Mouse (Mus musculus) midbrain, embryonic 11.5 days (tissue): ENCODE results near the gene Plk5. TPM values are rescaled to one million over a fixed set of nuclear protein-coding genes. Genes with fewer than 3 reads are reported as not detected.

Source experiments
- ATAC-seq: fragments of 200-750 bp; cut with Nextera tagmentation; 2 replicates; pipeline ENCODE4 v1.8.0; 2017; ENCODE audit warnings: moderate TSS enrichment, moderate library complexity; ENCODE audit not compliant: low FRiP score
- DNase-seq: peaks from one replicate; pipeline ENCODE4 v3.0.0; 2015; ENCODE audit warnings: low spot score; ENCODE audit errors: missing footprints
- H3K27ac ChIP-seq: fragments of 300-500 bp; sonication (generic); 2 replicates; pipeline ENCODE4 v1.5.1; 2014; ENCODE audit warnings: low read depth, low read length
- H3K27me3 ChIP-seq: fragments of 300-500 bp; sonication (generic); 2 replicates; pipeline ENCODE4 v1.6.1; 2014; ENCODE audit warnings: mild to moderate bottlenecking, low read length, moderate library complexity, mixed read lengths; ENCODE audit not compliant: control insufficient read depth, insufficient read depth
- H3K36me3 ChIP-seq: fragments of 300-500 bp; sonication (generic); 2 replicates; pipeline ENCODE4 v1.6.1; 2014; ENCODE audit warnings: mild to moderate bottlenecking, low read length, moderate library complexity, mixed read lengths; ENCODE audit not compliant: control insufficient read depth, insufficient read depth
- H3K4me1 ChIP-seq: fragments of 300-500 bp; sonication (generic); 2 replicates; pipeline ENCODE4 v1.6.1; 2014; ENCODE audit warnings: low read length; ENCODE audit not compliant: control insufficient read depth, insufficient read depth
- H3K4me2 ChIP-seq: fragments of 300-500 bp; sonication (generic); 2 replicates; pipeline ENCODE4 v1.6.1; 2014; ENCODE audit warnings: mild to moderate bottlenecking, moderate library complexity
- H3K4me3 ChIP-seq: fragments of 300-500 bp; sonication (generic); 2 replicates; pipeline ENCODE4 v1.5.1; 2014; ENCODE audit warnings: low read depth, low read length
- H3K9ac ChIP-seq: fragments of 300-500 bp; sonication (generic); 2 replicates; pipeline ENCODE4 v1.6.1; 2014; ENCODE audit warnings: low read length
- H3K9me3 ChIP-seq: fragments of 300-500 bp; sonication (generic); 2 replicates; pipeline ENCODE4 v1.6.1; 2016; ENCODE audit warnings: low read length; ENCODE audit not compliant: control insufficient read depth
- WGBS: fragments of 180-500 bp; shearing (Covaris S2); extraction: QIAGEN DNeasy Blood & Tissue Kit; methylation state at CpG from one replicate; pipeline ENCODE4 v1.1.7; 2014; 5-methylcytosine and 5-hydroxymethylcytosine counted together
- polyA plus RNA-seq: library from polyadenylated mRNA; unstranded; fragments of >200 nt; fragmentation: Nextera tagmentation; extraction: Ambion mirVana; gene quantifications from 2 replicates; pipeline ENCODE4 v1.2.1, GENCODE M21; 2014

Plk5 gene
- polyA plus RNA-seq, 1 experiment from 2014 or later: 0.05 TPM

DNA sequence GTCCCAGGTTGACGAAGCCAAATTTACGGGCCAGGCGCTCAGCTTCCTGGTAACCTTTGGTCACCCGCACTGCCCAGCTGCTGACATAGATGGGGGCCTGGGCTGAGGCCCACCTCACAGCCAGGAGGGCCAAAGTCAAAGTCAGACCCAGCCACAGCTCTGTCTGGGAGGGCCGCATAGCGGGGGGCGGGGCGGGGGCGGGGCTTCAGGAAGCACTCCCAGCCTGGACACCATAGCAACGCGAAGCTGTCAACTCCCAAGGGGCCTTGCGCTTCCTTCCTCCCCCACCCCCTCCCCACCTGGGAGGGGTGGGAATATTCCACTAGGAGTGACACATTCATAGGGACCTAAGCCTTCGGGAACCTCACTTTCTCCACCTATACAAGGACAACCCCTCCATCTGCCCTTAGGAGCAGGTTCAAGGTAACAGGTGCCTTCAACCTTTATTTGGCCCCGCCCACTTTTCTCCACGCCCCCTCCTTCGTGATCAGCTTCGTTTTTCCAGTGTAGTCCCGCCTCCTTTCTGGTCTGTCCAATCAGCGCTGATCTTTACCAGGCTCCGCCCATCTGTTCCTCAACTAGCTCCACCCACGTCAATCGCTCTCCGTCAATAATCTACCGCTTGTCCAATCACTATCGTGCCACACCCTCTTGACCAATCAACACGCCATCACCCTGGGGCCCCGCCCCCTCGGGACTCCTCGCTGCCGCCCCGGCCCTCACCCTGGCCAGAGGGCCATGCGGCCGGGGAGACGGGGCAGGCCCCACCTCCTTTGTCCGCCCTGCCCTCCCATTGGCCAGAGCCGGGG is 26.8 kb upstream of the Plk5 start, which contains the start of the genes Pcsk4 and Reep6:
Pcsk4 (minus strand) TSS at position 226 of the 809 bp plus-strand sequence.
Reep6 (plus strand) TSS at position 681 of the 809 bp plus-strand sequence.
- no peak within 1 kb of the TSS for H3K27ac ChIP-seq
- peak within 1 kb of the TSS; percentile 35; the same call in 1 of the 2 replicates for H3K9ac ChIP-seq
- ATAC-seq (peak; percentile 97), DNase-seq (peak; percentile 99)
- no peaks in the 10 kb centered on the region for H3K36me3 ChIP-seq
- 3% methylated on average over 36 of the region's 36 CpGs for WGBS
- H3K4me3 ChIP-seq: peak within 1 kb of the TSS; percentile 41
- peaks cover 8% of the 10 kb centered on the region; the same call in 1 of the 2 replicates for H3K27me3 ChIP-seq
- H3K4me1 ChIP-seq: peaks cover 8% of the 10 kb centered on the region
- H3K9me3 ChIP-seq: no peaks in the 10 kb centered on the region
- peak within 1 kb of the TSS; percentile 63 for H3K4me2 ChIP-seq

DNA sequence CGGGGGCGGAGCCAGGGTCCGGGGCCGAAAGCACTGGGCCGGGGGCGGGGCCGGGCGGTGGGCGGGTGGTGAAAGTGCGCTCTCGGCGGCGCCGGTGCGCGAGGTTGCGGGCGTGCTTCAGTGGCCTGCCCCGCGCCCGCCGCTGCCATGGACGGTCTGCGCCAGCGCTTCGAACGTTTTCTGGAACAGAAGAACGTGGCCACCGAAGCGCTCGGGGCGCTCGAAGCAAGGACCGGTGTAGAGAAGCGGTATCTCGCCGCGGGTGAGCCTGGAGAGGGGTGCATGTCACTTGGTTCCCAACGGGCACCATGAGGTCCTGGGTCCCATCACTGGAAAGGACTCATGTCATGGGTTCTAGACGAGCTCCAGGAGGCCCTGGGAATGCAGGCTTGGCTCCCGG is 26.2 kb upstream of the Plk5 start:
- Histone ChIP-seq H3K9ac (peak overlapping the region; percentile 35; the same call in 1 of the 2 replicates), H3K27me3 (peaks cover 6% of the 10 kb centered on the region; the same call in 1 of the 2 replicates), H3K4me3 (peak overlapping the region; percentile 41), H3K4me1 (peaks cover 8% of the 10 kb centered on the region), H3K27ac (no peak overlapping the region), H3K4me2 (peak overlapping the region; percentile 63), H3K36me3 (no peaks in the 10 kb centered on the region), H3K9me3 (no peaks in the 10 kb centered on the region)
- ATAC-seq: no peak
- DNase-seq: no peak
- WGBS: 1% methylated on average over 41 of the region's 41 CpGs

DNA sequence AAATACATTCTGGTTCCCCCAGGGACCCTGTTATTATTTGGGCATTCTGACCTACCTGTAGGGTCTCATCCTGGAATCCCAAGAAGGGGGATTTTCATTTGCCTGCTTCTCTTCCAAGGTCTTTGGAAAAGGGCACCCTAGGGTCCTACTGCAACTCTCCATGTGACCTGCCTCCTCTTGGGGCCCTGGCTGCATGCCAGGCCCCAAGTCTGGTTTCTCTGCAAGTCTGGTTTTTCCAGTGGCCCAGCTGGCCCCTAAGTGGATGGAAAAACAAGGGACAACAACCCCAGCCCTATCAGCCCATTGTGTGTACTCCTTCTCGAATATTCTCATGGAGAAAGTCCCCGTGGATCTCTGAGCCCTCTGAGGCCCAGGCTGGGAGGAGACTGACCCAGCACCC is 25.4 kb upstream of the Plk5 start:
- Histone ChIP-seq H3K4me1 (peaks cover 8% of the 10 kb centered on the region), H3K9me3 (no peaks in the 10 kb centered on the region), H3K27ac (no peak overlapping the region), H3K4me2 (peak overlapping the region; percentile 63), H3K4me3 (0 out of 2 replicates have a peak overlapping the region, but pooled peaks have one; percentile 41), H3K27me3 (peaks cover 6% of the 10 kb centered on the region; the same call in 1 of the 2 replicates), H3K36me3 (no peaks in the 10 kb centered on the region), H3K9ac (peak overlapping the region; percentile 12; the same call in 1 of the 2 replicates)
- ATAC-seq (no peak), DNase-seq (no peak)
- 69% methylated on average over 2 of the region's 2 CpGs for WGBS

DNA sequence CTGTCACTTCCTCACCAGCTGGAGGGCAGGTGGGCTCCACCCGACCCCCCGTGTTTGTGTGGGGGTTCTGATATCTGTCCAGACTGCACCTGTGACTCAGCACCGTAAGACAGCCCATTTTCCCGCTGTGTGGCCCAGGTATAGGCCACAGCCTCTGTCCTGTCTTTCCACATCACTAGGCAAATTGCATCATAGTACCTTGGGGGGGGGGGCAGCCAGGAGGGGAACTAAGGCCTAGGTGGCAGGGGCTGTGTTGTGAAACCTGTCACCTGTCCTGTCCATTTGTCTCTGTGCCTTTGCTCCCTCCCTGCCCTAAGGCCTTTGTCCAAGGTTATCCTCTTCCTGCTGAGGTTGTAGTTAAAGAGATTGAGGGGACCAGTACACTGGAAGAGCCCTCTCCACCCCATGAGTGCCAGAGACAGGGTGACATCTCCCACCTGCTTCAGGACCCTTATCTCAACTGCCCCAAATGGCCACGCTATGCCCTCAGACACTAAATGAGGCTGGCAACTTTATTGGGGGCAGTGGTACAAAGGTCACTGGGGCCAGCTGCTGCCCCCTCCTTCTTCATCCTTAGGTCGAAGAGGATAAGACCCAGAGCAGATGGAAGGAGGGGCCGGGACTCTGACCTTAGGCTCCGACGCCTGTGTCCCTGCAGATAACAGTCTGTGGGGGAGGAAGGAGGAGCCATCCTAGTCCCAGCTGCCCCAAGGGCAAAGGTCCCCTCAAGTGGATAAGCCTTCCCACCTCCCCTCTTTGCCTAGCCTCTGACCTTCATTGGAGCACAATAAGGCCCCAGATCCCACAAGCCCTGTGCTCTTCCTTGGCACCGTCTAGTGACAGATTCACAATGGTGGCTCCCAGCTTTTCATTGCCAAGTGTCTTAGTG is 24.4 kb upstream of the Plk5 start:
- WGBS: 58% methylated on average over 10 of the region's 10 CpGs
- no peak overlapping the region for H3K4me3 ChIP-seq
- H3K27me3 ChIP-seq: peaks cover 6% of the 10 kb centered on the region; the same call in 1 of the 2 replicates
- no peak for ATAC-seq
- H3K36me3 ChIP-seq: no peaks in the 10 kb centered on the region
- H3K4me2 ChIP-seq: no peak overlapping the region
- peaks cover 8% of the 10 kb centered on the region for H3K4me1 ChIP-seq
- no peak overlapping the region for H3K9ac ChIP-seq
- no peaks in the 10 kb centered on the region for H3K9me3 ChIP-seq
- no peak for DNase-seq
- no peak overlapping the region for H3K27ac ChIP-seq

DNA sequence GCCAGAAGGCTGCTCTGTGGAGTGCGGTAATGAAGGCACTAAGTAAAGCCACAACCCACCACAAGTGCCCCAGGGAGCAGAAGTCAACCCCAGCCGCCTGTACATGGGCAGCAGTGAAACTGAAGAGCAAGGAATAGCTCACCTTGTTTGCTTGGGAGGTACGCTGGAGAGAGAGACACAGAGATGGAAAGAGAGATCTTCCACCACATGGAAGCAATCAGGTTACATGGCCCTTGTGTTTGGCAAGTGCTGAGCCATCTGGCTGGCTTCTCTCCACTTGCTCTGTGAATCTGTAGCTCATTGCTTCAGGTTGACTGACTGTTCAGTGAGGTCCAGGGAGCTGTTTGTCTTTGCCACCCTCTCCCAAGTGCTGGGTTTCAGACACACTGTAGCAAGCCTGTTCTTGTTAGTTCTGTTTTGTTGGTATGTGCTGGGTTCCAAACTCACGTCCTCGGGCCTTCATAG is 23.7 kb upstream of the Plk5 start:
- no peak overlapping the region for H3K27ac ChIP-seq
- no peaks in the 10 kb centered on the region for H3K9me3 ChIP-seq
- WGBS: 84% methylated on average over 5 of the region's 5 CpGs
- no peak overlapping the region for H3K9ac ChIP-seq
- H3K4me1 ChIP-seq: peaks cover 8% of the 10 kb centered on the region
- ATAC-seq (no peak), DNase-seq (no peak)
- H3K4me2 ChIP-seq: no peak overlapping the region
- peaks cover 6% of the 10 kb centered on the region; the same call in 1 of the 2 replicates for H3K27me3 ChIP-seq
- H3K36me3 ChIP-seq: no peaks in the 10 kb centered on the region
- no peak overlapping the region for H3K4me3 ChIP-seq

DNA sequence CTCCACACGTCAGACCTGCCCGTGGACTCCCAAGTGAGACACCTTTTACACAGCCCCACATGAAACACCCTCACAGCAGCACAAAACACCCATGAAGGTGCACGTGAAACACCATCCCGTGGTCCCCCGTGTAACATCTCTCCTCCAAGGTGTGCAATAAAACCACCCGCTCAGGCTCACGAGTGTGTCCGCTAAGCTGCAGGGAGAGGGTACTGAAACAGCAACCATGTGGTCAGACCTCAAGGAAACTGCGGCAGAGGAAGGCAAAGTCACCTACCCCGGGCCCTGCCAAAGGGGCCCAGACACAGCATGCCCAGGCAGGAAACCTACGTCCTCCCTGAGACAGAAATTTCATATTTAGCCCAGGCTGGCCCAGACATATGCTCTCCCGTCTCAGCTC is 20.0 kb upstream of the Plk5 start:
- Histone ChIP-seq H3K4me3 (no peak overlapping the region), H3K9me3 (no peaks in the 10 kb centered on the region), H3K27me3 (peaks cover 11% of the 10 kb centered on the region), H3K4me2 (no peak overlapping the region), H3K9ac (no peak overlapping the region), H3K36me3 (no peaks in the 10 kb centered on the region), H3K27ac (no peak overlapping the region), H3K4me1 (no peaks in the 10 kb centered on the region; the same call in 1 of the 2 replicates)
- DNase-seq: no peak
- 90% methylated on average over 12 of the region's 12 CpGs for WGBS
- no peak for ATAC-seq

DNA sequence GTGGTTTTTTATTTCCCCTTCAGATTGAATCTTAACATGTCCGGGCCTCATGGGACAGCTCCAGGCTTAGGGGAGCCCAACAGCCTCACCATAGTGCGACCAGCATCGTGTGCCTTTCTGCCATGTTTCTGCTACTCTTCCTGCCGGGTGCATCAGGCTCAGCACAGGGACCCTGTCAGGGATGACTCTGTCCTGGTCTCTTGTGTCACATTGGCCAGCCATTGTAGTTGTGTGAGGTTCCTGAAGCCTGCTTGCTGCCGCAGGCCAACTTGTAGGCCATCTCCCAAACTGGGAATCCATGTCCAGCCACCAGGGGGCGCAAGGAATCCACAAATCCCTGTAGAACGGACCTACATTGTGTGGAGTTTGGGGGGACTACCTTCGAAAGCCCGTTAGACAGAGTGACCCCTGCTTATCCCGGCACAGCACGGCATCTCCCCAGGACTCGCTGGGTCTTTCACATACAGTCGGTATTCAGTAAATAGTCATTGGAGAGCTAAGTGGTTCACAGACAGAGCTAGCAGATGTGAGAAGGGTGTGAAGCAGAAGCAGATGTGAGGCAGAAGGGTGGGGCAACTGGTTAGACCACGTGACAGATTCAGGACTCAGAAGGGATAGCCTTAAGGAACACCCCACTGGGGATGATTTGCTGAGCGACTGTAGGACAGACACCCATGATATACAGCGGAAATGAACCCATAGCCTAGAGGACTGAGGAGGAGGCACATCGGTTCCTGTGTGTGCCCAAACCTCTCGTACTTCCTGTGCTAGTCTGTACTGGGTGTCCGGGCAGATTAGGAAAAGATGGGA is 16.1 kb upstream of the Plk5 start:
- Histone ChIP-seq H3K27me3 (peaks cover 50% of the 10 kb centered on the region), H3K4me3 (no peak overlapping the region), H3K36me3 (no peaks in the 10 kb centered on the region), H3K4me1 (peaks cover 16% of the 10 kb centered on the region), H3K9me3 (no peaks in the 10 kb centered on the region), H3K9ac (no peak overlapping the region), H3K4me2 (0 out of 2 replicates have a peak overlapping the region, but pooled peaks have one; percentile 13), H3K27ac (no peak overlapping the region)
- DNase-seq (peak; percentile 99), ATAC-seq (no peak)
- 22% methylated on average over 19 of the region's 19 CpGs for WGBS

DNA sequence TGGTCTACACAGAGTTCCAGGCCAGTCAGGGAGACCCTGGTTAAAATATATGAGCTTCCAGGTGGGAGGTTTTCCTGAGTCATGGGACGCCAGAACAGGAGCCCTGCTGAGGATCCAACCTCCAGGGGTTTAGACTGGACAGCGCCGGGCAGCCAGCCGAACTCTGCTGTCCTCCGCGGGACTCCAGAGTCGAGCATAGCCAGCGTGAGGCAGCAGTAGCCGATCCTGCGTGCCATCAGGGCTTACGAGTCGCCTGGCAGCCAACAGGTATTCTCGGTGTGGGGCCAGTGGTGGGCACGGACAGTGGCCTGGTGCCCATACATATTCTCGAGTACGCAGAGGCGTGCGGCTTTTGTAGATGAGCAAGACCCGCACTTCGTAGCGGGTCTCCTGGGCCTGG is 15.2 kb upstream of the Plk5 start:
- Histone ChIP-seq H3K27me3 (peaks cover 59% of the 10 kb centered on the region), H3K4me3 (no peak overlapping the region; the same call in 1 of the 2 replicates), H3K27ac (no peak overlapping the region), H3K4me1 (peaks cover 19% of the 10 kb centered on the region), H3K4me2 (no peak overlapping the region), H3K9me3 (no peaks in the 10 kb centered on the region), H3K36me3 (no peaks in the 10 kb centered on the region), H3K9ac (no peak overlapping the region)
- no peak for ATAC-seq
- peak; percentile 88 for DNase-seq
- WGBS: 10% methylated on average over 21 of the region's 21 CpGs
